Mouse (Mus musculus): ENCODE data around the gene Atg9b.

DNA sequence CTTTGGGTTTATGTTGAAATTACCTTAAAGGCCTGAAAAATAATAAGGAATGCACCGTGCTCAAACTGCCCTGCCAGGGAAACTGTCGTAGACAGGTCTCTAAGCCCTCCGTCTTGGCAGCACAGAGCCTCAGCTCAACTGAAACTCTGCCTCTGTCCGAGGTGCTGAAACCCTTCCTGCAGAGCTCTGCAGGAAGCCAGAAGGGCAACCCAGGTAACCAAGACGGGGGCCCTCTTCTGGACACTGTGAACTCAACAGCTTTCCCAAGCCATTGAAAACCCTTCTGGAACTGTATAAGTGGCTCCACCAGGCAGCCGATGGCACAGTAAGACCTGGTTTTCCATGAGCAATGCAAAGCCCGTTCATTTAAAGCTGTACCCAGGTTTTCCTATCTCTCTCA, 34.5 kb downstream of the Atg9b start:
- peak; percentile 28; the same call in 1 of the 2 replicates for TF ChIP-seq CTCF (IDR thresholded peaks at IDR 0.05; ENCODE audit: control insufficient read depth, insufficient read depth, low read length)
- TF ChIP-seq POLR2A (IDR thresholded peaks at IDR 0.05; ENCODE audit: borderline replicate concordance, control insufficient read depth, low read depth, low read length), result no peak

Data from bone marrow, adult 2 months (tissue).